In the genomic region with DNA sequence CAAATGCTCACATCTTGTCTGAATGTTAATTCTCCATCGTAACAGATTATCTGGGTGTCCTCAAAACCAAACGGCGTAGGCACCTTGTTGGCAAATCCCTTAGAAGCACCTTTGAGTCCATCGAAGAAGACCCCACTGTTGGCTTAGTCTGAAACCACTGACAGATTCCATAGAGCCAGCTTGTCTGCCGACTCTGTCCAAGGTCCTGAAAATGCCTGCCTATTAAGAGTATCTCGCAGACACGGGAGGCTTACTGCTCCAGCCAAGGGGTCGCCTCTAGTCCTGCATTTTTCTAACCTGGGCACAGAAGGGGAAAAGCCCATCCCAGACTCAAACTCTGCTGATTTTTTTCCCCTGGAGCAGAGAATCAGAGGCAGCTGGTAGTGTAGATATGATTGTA, we compare ENCODE assay signal across 9 mouse cellular contexts. TPM values are rescaled to one million over a fixed set of nuclear protein-coding genes. Genes with fewer than 3 reads are reported as not detected.
A peak's percentile ranks its signal among the peaks of the same experiment; 100 is the strongest.
DNase-seq lines count a peak whose midpoint lies in the region; ATAC-seq and TF ChIP-seq lines count a peak whose summit lies in the region.
"Had no signal": no experiment of that assay in that cellular context is flagged by ENCODE, and none has a peak within 500 bp of the region (broad histone marks: within the 10 kb centered on the region; RNA-seq: fewer than 3 reads in every experiment).

No protein-coding gene starts in this region.

- H3K4me2 ChIP-seq in hindbrain, embryonic 11.5 days (replicated peaks; ENCODE audit: low read depth, low read length) = no peak overlapping the region
- H3K4me2 ChIP-seq in hindbrain, embryonic 14.5 days (replicated peaks) = no peak overlapping the region
- no peak overlapping the region for H3K4me2 ChIP-seq in embryonic facial prominence, embryonic 14.5 days (ENCODE audit: low read depth, low read length)
- H3K4me2 ChIP-seq in stomach, postnatal 0 days (replicated peaks; ENCODE audit: low read depth) = no peak overlapping the region

- WGBS in hindbrain, embryonic 11.5 days = 27% methylated on average over 8 of the region's 8 CpGs
- 30% methylated on average over 8 of the region's 8 CpGs for whole genome bisulfite sequencing in hindbrain, embryonic 14.5 days
- WGBS in embryonic facial prominence, embryonic 14.5 days = 18% methylated on average over 8 of the region's 8 CpGs
- WGBS in stomach, postnatal 0 days = 21% methylated on average over 8 of the region's 8 CpGs

- DNase-seq in hindbrain, embryonic 11.5 days (ENCODE audit: low spot score) = peak; percentile 75
- DNase-seq in hindbrain, embryonic 14.5 days (ENCODE audit: low spot score) = no peak
- DNase-seq in urinary bladder, postnatal 14 days (ENCODE audit: low spot score) = peak; percentile 37
- no peak for DNase-seq in urinary bladder, postnatal 36 days (ENCODE audit: low spot score in 2 of 2)
- peak; percentile 84 for DNase-seq in embryonic facial prominence, embryonic 14.5 days (ENCODE audit: low spot score)
- DNase-seq in stomach, postnatal 0 days (ENCODE audit: low spot score) = peak; percentile 45
- no peak for DNase-seq in frontal cortex, postnatal 10 days (ENCODE audit: low spot score in 2 of 2)
- DNase-seq in thymus, postnatal 14 days = no peak

- peaks cover 50% of the 10 kb centered on the region for H3K27me3 ChIP-seq in hindbrain, embryonic 11.5 days (ENCODE audit: control insufficient read depth, insufficient read depth, low read length)
- peaks cover 25% of the 10 kb centered on the region for H3K27me3 ChIP-seq in hindbrain, embryonic 14.5 days (ENCODE audit: control insufficient read depth, insufficient read depth, low read length)
- H3K27me3 ChIP-seq in embryonic facial prominence, embryonic 14.5 days (replicated peaks; ENCODE audit: control insufficient read depth, insufficient read depth, low read length) = peaks cover 63% of the 10 kb centered on the region
- H3K27me3 ChIP-seq in stomach, postnatal 0 days (ENCODE audit: control insufficient read depth, insufficient read depth, low read length) = peaks cover 32% of the 10 kb centered on the region

- peaks cover 22% of the 10 kb centered on the region for H3K4me1 ChIP-seq in hindbrain, embryonic 11.5 days (replicated peaks; ENCODE audit: control insufficient read depth, insufficient read depth, low read length)
- peaks cover 61% of the 10 kb centered on the region for H3K4me1 ChIP-seq in hindbrain, embryonic 14.5 days (replicated peaks; ENCODE audit: control insufficient read depth, insufficient read depth, low read length)
- peaks cover 18% of the 10 kb centered on the region; the same call in 1 of the 2 replicates for H3K4me1 ChIP-seq in embryonic facial prominence, embryonic 14.5 days (ENCODE audit: control insufficient read depth, insufficient read depth, low read length)
- no peaks in the 10 kb centered on the region for H3K4me1 ChIP-seq in stomach, postnatal 0 days (replicated peaks; ENCODE audit: control insufficient read depth, insufficient read depth)

- H3K36me3 ChIP-seq in hindbrain, embryonic 11.5 days (ENCODE audit: control insufficient read depth, insufficient read depth, low read length) = no peaks in the 10 kb centered on the region
- H3K36me3 ChIP-seq in hindbrain, embryonic 14.5 days (replicated peaks; ENCODE audit: control insufficient read depth, insufficient read depth) = no peaks in the 10 kb centered on the region
- H3K36me3 ChIP-seq in embryonic facial prominence, embryonic 14.5 days (ENCODE audit: control insufficient read depth, insufficient read depth, low read length) = no peaks in the 10 kb centered on the region
- no peaks in the 10 kb centered on the region for H3K36me3 ChIP-seq in stomach, postnatal 0 days (ENCODE audit: control insufficient read depth, insufficient read depth, low read length)

- H3K9ac ChIP-seq in hindbrain, embryonic 11.5 days (ENCODE audit: low read depth, low read length) = no peak overlapping the region
- H3K9ac ChIP-seq in hindbrain, embryonic 14.5 days = no peak overlapping the region
- no peak overlapping the region for H3K9ac ChIP-seq in embryonic facial prominence, embryonic 14.5 days (ENCODE audit: low read depth, low read length)
- H3K9ac ChIP-seq in stomach, postnatal 0 days (ENCODE audit: low read length) = no peak overlapping the region

- no peak overlapping the region for H3K4me3 ChIP-seq in hindbrain, embryonic 11.5 days (ENCODE audit: low read depth, low read length)
- no peak overlapping the region for H3K4me3 ChIP-seq in hindbrain, embryonic 14.5 days (replicated peaks; ENCODE audit: low read length)
- no peak overlapping the region for H3K4me3 ChIP-seq in embryonic facial prominence, embryonic 14.5 days (ENCODE audit: low read depth, low read length)
- no peak overlapping the region for H3K4me3 ChIP-seq in stomach, postnatal 0 days (ENCODE audit: low read depth, low read length)
- H3K4me3 ChIP-seq: megakaryocyte, embryonic 14.5 days had no signal

- H3K9me3 ChIP-seq in hindbrain, embryonic 11.5 days (ENCODE audit: control insufficient read depth, low read length) = no peaks in the 10 kb centered on the region
- H3K9me3 ChIP-seq in hindbrain, embryonic 14.5 days (ENCODE audit: control insufficient read depth, low read length) = no peaks in the 10 kb centered on the region
- no peaks in the 10 kb centered on the region for H3K9me3 ChIP-seq in embryonic facial prominence, embryonic 14.5 days (ENCODE audit: control insufficient read depth, low read length)
- H3K9me3 ChIP-seq in stomach, postnatal 0 days (ENCODE audit: control insufficient read depth, low read length) = no peaks in the 10 kb centered on the region
- H3K9me3 ChIP-seq: megakaryocyte, embryonic 14.5 days had no signal

- TF ChIP-seq CTCF in stomach, postnatal 0 days (IDR thresholded peaks at IDR 0.05; ENCODE audit: low read depth) = no peak

- ATAC-seq in hindbrain, embryonic 11.5 days (ENCODE audit: low FRiP score) = no peak
- ATAC-seq in hindbrain, embryonic 14.5 days (ENCODE audit: low FRiP score) = no peak
- ATAC-seq in embryonic facial prominence, embryonic 14.5 days (ENCODE audit: low read depth) = no peak
- ATAC-seq in stomach, postnatal 0 days (ENCODE audit: low FRiP score, low TSS enrichment) = no peak

- no peak overlapping the region for H3K27ac ChIP-seq in hindbrain, embryonic 11.5 days (ENCODE audit: low read depth, low read length)
- H3K27ac ChIP-seq in hindbrain, embryonic 14.5 days = no peak overlapping the region
- H3K27ac ChIP-seq in embryonic facial prominence, embryonic 14.5 days (replicated peaks; ENCODE audit: low read depth, low read length) = no peak overlapping the region
- no peak overlapping the region for H3K27ac ChIP-seq in stomach, postnatal 0 days (replicated peaks)

- no peak for TF ChIP-seq EP300 in stomach, postnatal 0 days (optimal IDR thresholded peaks at IDR 0.05)

RNA-seq across cellular contexts. Expression of gene Slc12a5, which starts 5.8 kb away (rescaled TPM):
- polyA plus RNA-seq in hindbrain, embryonic 11.5 days (2014; fragmentation: Nextera tagmentation; extraction: Ambion mirVana) = 7.4 and 7.5 TPM in 2 replicates
- 62.1 and 73.6 TPM in 2 replicates for polyA plus RNA-seq in hindbrain, embryonic 14.5 days (2014; fragmentation: Nextera tagmentation; extraction: Ambion mirVana)
- polyA plus RNA-seq in embryonic facial prominence, embryonic 14.5 days (2014; fragmentation: Nextera tagmentation; extraction: Ambion mirVana) = 0.56 and 1.1 TPM in 2 replicates
- 0.12 and 0.21 TPM in 2 replicates for polyA plus RNA-seq in stomach, postnatal 0 days (2015; fragmentation: Nextera tagmentation; extraction: Ambion mirVana)

RNA-seq across cellular contexts. Expression of gene Mmp9, which starts 25.8 kb away (rescaled TPM):
- 1.3 TPM in 2 replicates for polyA plus RNA-seq in hindbrain, embryonic 11.5 days (2014; fragmentation: Nextera tagmentation; extraction: Ambion mirVana)
- 28.8 and 33.2 TPM in 2 replicates for polyA plus RNA-seq in hindbrain, embryonic 14.5 days (2014; fragmentation: Nextera tagmentation; extraction: Ambion mirVana)
- polyA plus RNA-seq in embryonic facial prominence, embryonic 14.5 days (2014; fragmentation: Nextera tagmentation; extraction: Ambion mirVana) = 33.7 and 52.0 TPM in 2 replicates
- polyA plus RNA-seq in stomach, postnatal 0 days (2015; fragmentation: Nextera tagmentation; extraction: Ambion mirVana) = 0.87 and 1.1 TPM in 2 replicates

RNA-seq across cellular contexts. Expression of gene Zfp335, which starts 54.8 kb away (rescaled TPM):
- 8.6 and 8.8 TPM in 2 replicates for polyA plus RNA-seq in hindbrain, embryonic 11.5 days (2014; fragmentation: Nextera tagmentation; extraction: Ambion mirVana)
- polyA plus RNA-seq in hindbrain, embryonic 14.5 days (2014; fragmentation: Nextera tagmentation; extraction: Ambion mirVana) = 14.6 and 15.4 TPM in 2 replicates
- polyA plus RNA-seq in embryonic facial prominence, embryonic 14.5 days (2014; fragmentation: Nextera tagmentation; extraction: Ambion mirVana) = 11.9 and 13.9 TPM in 2 replicates
- polyA plus RNA-seq in stomach, postnatal 0 days (2015; fragmentation: Nextera tagmentation; extraction: Ambion mirVana) = 3.7 and 4.3 TPM in 2 replicates

Comparison
In these comparisons a context has a peak if more than half of its experiments do, and no peak if none do; other contexts are left out.
1. DNase-seq: peak in hindbrain, embryonic 11.5 days (single experiment), urinary bladder, postnatal 14 days (single experiment), embryonic facial prominence, embryonic 14.5 days (single experiment) and stomach, postnatal 0 days (single experiment); none in hindbrain, embryonic 14.5 days (single experiment), urinary bladder, postnatal 36 days (0 of 2), frontal cortex, postnatal 10 days (0 of 2) and thymus, postnatal 14 days (single experiment).
2. RNA of gene Mmp9, which starts 25.8 kb away (polyA plus RNA-seq): 33.7 to 52.0 TPM in embryonic facial prominence, embryonic 14.5 days and 28.8 to 33.2 TPM in hindbrain, embryonic 14.5 days; 1.3 TPM in hindbrain, embryonic 11.5 days and 0.87 to 1.1 TPM in stomach, postnatal 0 days; every median in the first group is over 10 times any median in the second.